Mouse (Mus musculus) left cerebral cortex, postnatal 10 days (tissue): ENCODE measurements around the gene Pttg1ip. TPM values are rescaled to one million over a fixed set of nuclear protein-coding genes. Genes with fewer than 3 reads are reported as not detected.

ENCODE experiments used
- DNase-seq, 2 experiments: peaks; one replicate each; pipeline ENCODE4 v3.0.0; 2021 to 2022; ENCODE audit warnings: low spot score in 2 of 2, mixed read lengths in 1 of 2; ENCODE audit errors: extremely low spot score in 1 of 2
- intact Hi-C: fragments of 180-260 bp; cut with DNase I; formaldehyde crosslinking; loops from one replicate; pipeline ENCODE4 v1.15.1; 2025
- total RNA-seq, 2 experiments: library from RNA; stranded (reverse); gene quantifications; 2 replicates each; pipeline ENCODE4 v1.2.3; 2021

Pttg1ip gene
- 10 to 100 TPM; 59.2 to 66.9 TPM for total RNA-seq

- DNase-seq, result peak; percentile 93 to 98
- intact Hi-C loops, result loop anchor here (5.0 kb wide), 1 partner anchor 41 kb away; the partner anchor contains the start of gene Ube2g2
Observed at GRCm38 (mm10) chr10:77581408-77582284, at the start of gene Pttg1ip. Gene Pttg1ip (plus strand): TSS chr10:77581720.

GRCm38 (mm10) chr10:77532020-77532413, 49.5 kb upstream of the Pttg1ip start:
- intact Hi-C loops, result no loop called here

GRCm38 (mm10) chr10:77536727-77537126, 44.8 kb upstream of the Pttg1ip start:
- intact Hi-C loops, result no loop called here
- no peak for DNase-seq

More at GRCm38 (mm10) chr10:77532020-77532413, 49.5 kb upstream of the Pttg1ip start:
- no peak for DNase-seq

GRCm38 (mm10) chr10:77537215-77538209, 44.0 kb upstream of the Pttg1ip start:
- DNase-seq, result no peak

GRCm38 (mm10) chr10:77539320-77539945, 42.1 kb upstream of the Pttg1ip start:
- intact Hi-C loops, result no loop called here

More at GRCm38 (mm10) chr10:77537215-77538209, 44.0 kb upstream of the Pttg1ip start:
- intact Hi-C loops, result no loop called here

GRCm38 (mm10) chr10:77540576-77541102, 40.9 kb upstream of the Pttg1ip start:
- intact Hi-C loops, result no loop called here
- DNase-seq, result no peak

More at GRCm38 (mm10) chr10:77539320-77539945, 42.1 kb upstream of the Pttg1ip start:
- DNase-seq, result no peak

GRCm38 (mm10) chr10:77541864-77542666, 39.5 kb upstream of the Pttg1ip start:
- DNase-seq, result no peak
- intact Hi-C loops, result no loop called here

- intact Hi-C loops, result no loop called here
Observed at GRCm38 (mm10) chr10:77543226-77543625, 38.3 kb upstream of the Pttg1ip start.

GRCm38 (mm10) chr10:77544916-77545315, 36.6 kb upstream of the Pttg1ip start:
- peak in 1 of 2 experiments; percentile 14 for DNase-seq
- intact Hi-C loops, result no loop called here

More at GRCm38 (mm10) chr10:77543226-77543625, 38.3 kb upstream of the Pttg1ip start:
- no peak for DNase-seq

- intact Hi-C loops, result no loop called here
- no peak for DNase-seq
Observed at GRCm38 (mm10) chr10:77548576-77548975, 32.9 kb upstream of the Pttg1ip start.

GRCm38 (mm10) chr10:77550874-77551273, 30.6 kb upstream of the Pttg1ip start:
- DNase-seq, result no peak
- intact Hi-C loops, result no loop called here

- no peak for DNase-seq
- intact Hi-C loops, result no loop called here
Observed at GRCm38 (mm10) chr10:77552162-77552561, 29.4 kb upstream of the Pttg1ip start.

- DNase-seq, result no peak
- intact Hi-C loops, result no loop called here
Observed at GRCm38 (mm10) chr10:77553285-77553684, 28.2 kb upstream of the Pttg1ip start.

GRCm38 (mm10) chr10:77554918-77555317, 26.6 kb upstream of the Pttg1ip start:
- intact Hi-C loops, result no loop called here
- no peak for DNase-seq

GRCm38 (mm10) chr10:77556631-77557030, 24.9 kb upstream of the Pttg1ip start:
- DNase-seq, result no peak
- intact Hi-C loops, result no loop called here

- DNase-seq, result no peak
- intact Hi-C loops, result no loop called here
Observed at GRCm38 (mm10) chr10:77557641-77558040, 23.9 kb upstream of the Pttg1ip start.

- DNase-seq, result no peak
- intact Hi-C loops, result no loop called here
Observed at GRCm38 (mm10) chr10:77560090-77560489, 21.4 kb upstream of the Pttg1ip start.

- intact Hi-C loops, result no loop called here
- DNase-seq, result no peak
Observed at GRCm38 (mm10) chr10:77560830-77561229, 20.7 kb upstream of the Pttg1ip start.
